Mouse (Mus musculus) G1E (cell line): ENCODE results near the gene Ksr1.

Source experiments
- CTCF ChIP-seq: IDR thresholded peaks from 2 replicates; pipeline ENCODE4 v1.5.1; 2012; ENCODE audit warnings: low read depth, low read length, inconsistent platforms, mixed read lengths
- GATA1 ChIP-seq: IDR thresholded peaks from 2 replicates; pipeline ENCODE4 v1.6.1; 2012; ENCODE audit warnings: borderline replicate concordance, low read length, inconsistent platforms, mixed read lengths
- TAL1 ChIP-seq: conservative IDR thresholded peaks from 2 replicates; pipeline ENCODE4 v1.6.1; 2012; ENCODE audit warnings: low read depth, low read length, inconsistent platforms, mixed read lengths

- TF ChIP-seq GATA1 (no peak), CTCF (no peak), TAL1 (no peak)
These were observed 144.3 kb downstream of the Ksr1 start for GRCm38 (mm10) chr11:79001871-79002270.
